Mouse (Mus musculus): ENCODE data around the gene Nrk. TPM values are rescaled to one million over a fixed set of nuclear protein-coding genes. Genes with fewer than 3 reads are reported as not detected.

The Nrk gene
- polyA plus RNA-seq, 1 experiment from 2014 or later = 0.51 TPM

DNA sequence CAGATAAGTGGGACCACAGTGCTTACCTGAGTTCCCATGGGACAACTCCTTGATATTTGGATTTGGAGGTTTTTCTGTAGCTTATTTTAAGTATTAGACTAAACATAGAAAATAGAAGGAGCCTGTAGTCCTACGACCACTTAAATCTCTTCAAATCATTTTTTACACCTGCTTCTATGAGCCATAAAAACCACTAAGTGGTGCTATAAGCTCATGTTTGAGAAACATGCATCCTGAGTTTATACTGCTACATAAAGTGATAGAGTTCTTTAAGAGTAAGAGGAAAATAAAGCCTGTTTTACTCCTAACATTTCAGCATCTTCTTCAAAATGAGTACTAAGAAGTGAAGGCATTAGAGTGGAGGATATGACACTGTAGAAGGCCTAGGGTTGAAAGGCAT lies 102.3 kb downstream of the Nrk start:
- H3K27ac ChIP-seq (ENCODE audit: low read depth, low read length) = no peak overlapping the region
- no peak overlapping the region for H3K4me3 ChIP-seq (ENCODE audit: low read depth, low read length)
- H3K4me2 ChIP-seq (ENCODE audit: low read depth, low read length) = no peak overlapping the region
- WGBS = 76% methylated on average over 1 of the region's 1 CpGs
- H3K9me3 ChIP-seq (ENCODE audit: control insufficient read depth, low read length) = no peaks in the 10 kb centered on the region
- no peak for ATAC-seq (ENCODE audit: low read depth)
- no peaks in the 10 kb centered on the region for H3K4me1 ChIP-seq (ENCODE audit: control insufficient read depth, insufficient read depth, low read length)
- no peaks in the 10 kb centered on the region for H3K36me3 ChIP-seq (ENCODE audit: control insufficient read depth, insufficient read depth, low read length)
- H3K9ac ChIP-seq (replicated peaks; ENCODE audit: low read depth, low read length) = no peak overlapping the region
- H3K27me3 ChIP-seq (ENCODE audit: control insufficient read depth, insufficient read depth, low read length) = no peaks in the 10 kb centered on the region

DNA sequence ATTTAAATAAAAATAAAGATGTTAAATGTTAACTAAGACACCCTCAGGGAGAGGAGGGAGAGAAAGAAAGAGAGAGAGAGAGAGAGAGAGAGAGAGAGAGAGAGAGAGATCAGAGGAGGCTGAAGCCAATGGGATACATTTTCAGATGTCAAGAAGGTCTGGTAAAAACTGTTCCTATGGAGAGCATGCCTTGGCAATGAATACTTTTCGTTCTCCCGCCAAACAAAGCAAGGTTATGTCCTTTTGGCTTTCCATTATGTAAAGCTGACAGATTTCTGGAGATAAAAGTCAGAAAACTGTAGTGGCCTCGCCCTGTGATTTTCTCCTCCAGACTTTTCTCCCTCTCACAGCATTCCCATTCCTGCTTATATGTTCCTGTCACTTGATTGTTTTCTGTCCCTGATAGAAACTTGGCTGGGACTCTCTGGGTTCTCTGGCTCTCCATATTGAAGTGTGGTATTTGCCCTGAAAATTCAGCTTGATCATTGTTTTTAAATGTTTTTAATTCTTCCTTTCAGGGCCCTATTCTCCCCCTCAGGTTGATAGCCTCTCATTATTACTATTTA lies 112.4 kb downstream of the Nrk start:
- ATAC-seq (ENCODE audit: low read depth) = no peak
- no peaks in the 10 kb centered on the region for H3K9me3 ChIP-seq (ENCODE audit: control insufficient read depth, low read length)
- no peak overlapping the region for H3K27ac ChIP-seq (ENCODE audit: low read depth, low read length)
- no peak overlapping the region for H3K4me2 ChIP-seq (ENCODE audit: low read depth, low read length)
- no peak overlapping the region for H3K9ac ChIP-seq (replicated peaks; ENCODE audit: low read depth, low read length)
- H3K36me3 ChIP-seq (ENCODE audit: control insufficient read depth, insufficient read depth, low read length) = no peaks in the 10 kb centered on the region
- H3K27me3 ChIP-seq (ENCODE audit: control insufficient read depth, insufficient read depth, low read length) = no peaks in the 10 kb centered on the region
- H3K4me1 ChIP-seq (ENCODE audit: control insufficient read depth, insufficient read depth, low read length) = no peaks in the 10 kb centered on the region
- WGBS = 63% methylated on average over 3 of the region's 3 CpGs
- H3K4me3 ChIP-seq (ENCODE audit: low read depth, low read length) = no peak overlapping the region

DNA sequence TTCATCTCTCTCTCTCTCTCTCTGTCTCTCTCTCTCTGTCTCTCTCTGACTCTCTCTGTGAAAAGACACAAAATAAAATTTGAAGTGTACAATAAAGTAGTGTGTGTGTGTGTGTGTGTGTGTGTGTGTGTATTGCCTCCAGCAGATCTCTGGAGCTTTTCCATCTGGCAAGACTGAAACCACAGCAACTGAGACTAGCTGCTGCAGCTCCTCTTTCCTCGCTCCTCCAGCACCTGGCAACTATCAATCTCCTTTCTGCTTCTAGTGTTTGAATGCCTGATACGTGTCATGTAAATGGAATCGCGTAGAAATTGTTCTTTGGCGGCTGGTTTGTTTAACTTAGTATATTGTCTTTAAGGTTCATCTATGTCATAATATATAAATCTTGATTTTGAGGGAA lies 113.1 kb downstream of the Nrk start:
- H3K27ac ChIP-seq (ENCODE audit: low read depth, low read length) = no peak overlapping the region
- ATAC-seq (ENCODE audit: low read depth) = no peak
- no peaks in the 10 kb centered on the region for H3K4me1 ChIP-seq (ENCODE audit: control insufficient read depth, insufficient read depth, low read length)
- H3K9me3 ChIP-seq (ENCODE audit: control insufficient read depth, low read length) = no peaks in the 10 kb centered on the region
- no peaks in the 10 kb centered on the region for H3K27me3 ChIP-seq (ENCODE audit: control insufficient read depth, insufficient read depth, low read length)
- H3K4me3 ChIP-seq (ENCODE audit: low read depth, low read length) = no peak overlapping the region
- WGBS = 52% methylated on average over 5 of the region's 5 CpGs
- no peaks in the 10 kb centered on the region for H3K36me3 ChIP-seq (ENCODE audit: control insufficient read depth, insufficient read depth, low read length)
- no peak overlapping the region for H3K9ac ChIP-seq (replicated peaks; ENCODE audit: low read depth, low read length)
- H3K4me2 ChIP-seq (ENCODE audit: low read depth, low read length) = no peak overlapping the region

DNA sequence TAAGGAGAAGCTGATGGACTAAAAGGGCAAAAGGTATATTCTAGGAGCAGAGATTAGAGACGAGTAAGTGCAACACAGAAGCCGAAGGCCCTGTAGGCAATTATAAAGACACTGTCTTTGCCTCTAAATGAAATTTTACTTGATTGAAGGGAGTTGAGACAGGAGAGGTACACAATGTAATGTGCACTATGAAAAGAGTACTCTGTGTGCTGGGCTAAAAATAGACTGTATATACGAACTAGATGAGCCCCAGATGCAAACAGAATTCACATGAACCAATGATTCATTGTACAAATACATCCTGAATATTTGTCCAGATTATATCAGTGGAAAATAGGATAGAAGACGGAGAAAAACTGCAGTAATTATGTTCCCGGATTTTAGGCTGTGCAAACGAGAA lies 113.7 kb downstream of the Nrk start:
- H3K27ac ChIP-seq (ENCODE audit: low read depth, low read length) = no peak overlapping the region
- 65% methylated on average over 6 of the region's 6 CpGs for WGBS
- no peaks in the 10 kb centered on the region for H3K36me3 ChIP-seq (ENCODE audit: control insufficient read depth, insufficient read depth, low read length)
- H3K4me3 ChIP-seq (ENCODE audit: low read depth, low read length) = no peak overlapping the region
- H3K9me3 ChIP-seq (ENCODE audit: control insufficient read depth, low read length) = no peaks in the 10 kb centered on the region
- H3K9ac ChIP-seq (replicated peaks; ENCODE audit: low read depth, low read length) = no peak overlapping the region
- H3K27me3 ChIP-seq (ENCODE audit: control insufficient read depth, insufficient read depth, low read length) = no peaks in the 10 kb centered on the region
- ATAC-seq (ENCODE audit: low read depth) = no peak
- H3K4me1 ChIP-seq (ENCODE audit: control insufficient read depth, insufficient read depth, low read length) = no peaks in the 10 kb centered on the region
- no peak overlapping the region for H3K4me2 ChIP-seq (ENCODE audit: low read depth, low read length)

DNA sequence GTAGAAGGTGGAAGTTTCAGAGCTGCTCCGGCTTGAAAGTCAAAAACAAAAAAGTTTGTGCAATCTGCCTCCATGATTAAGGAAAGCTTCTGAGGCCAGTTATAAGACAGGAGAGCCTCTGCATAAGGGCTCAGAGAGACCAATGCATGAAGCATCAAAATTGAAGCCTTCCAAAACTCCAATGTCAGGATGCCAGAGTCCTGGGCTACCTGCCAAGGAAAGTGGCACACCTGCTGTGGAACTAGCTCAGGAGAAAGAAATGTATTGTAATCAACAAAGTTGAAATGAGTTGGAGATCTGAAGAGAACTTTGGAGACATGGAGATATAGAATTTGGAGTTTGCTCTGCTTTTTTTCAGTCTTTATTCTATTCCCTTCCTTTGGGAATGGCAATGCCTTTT lies 123.4 kb downstream of the Nrk start:
- no peak overlapping the region for H3K4me2 ChIP-seq (ENCODE audit: low read depth, low read length)
- H3K27ac ChIP-seq (ENCODE audit: low read depth, low read length) = no peak overlapping the region
- H3K9ac ChIP-seq (replicated peaks; ENCODE audit: low read depth, low read length) = no peak overlapping the region
- no peaks in the 10 kb centered on the region for H3K9me3 ChIP-seq (ENCODE audit: control insufficient read depth, low read length)
- no peak overlapping the region for H3K4me3 ChIP-seq (ENCODE audit: low read depth, low read length)
- H3K27me3 ChIP-seq (ENCODE audit: control insufficient read depth, insufficient read depth, low read length) = no peaks in the 10 kb centered on the region
- no peaks in the 10 kb centered on the region for H3K4me1 ChIP-seq (ENCODE audit: control insufficient read depth, insufficient read depth, low read length)
- WGBS = 100% methylated on average over 1 of the region's 1 CpGs
- H3K36me3 ChIP-seq (ENCODE audit: control insufficient read depth, insufficient read depth, low read length) = no peaks in the 10 kb centered on the region
- ATAC-seq (ENCODE audit: low read depth) = no peak

DNA sequence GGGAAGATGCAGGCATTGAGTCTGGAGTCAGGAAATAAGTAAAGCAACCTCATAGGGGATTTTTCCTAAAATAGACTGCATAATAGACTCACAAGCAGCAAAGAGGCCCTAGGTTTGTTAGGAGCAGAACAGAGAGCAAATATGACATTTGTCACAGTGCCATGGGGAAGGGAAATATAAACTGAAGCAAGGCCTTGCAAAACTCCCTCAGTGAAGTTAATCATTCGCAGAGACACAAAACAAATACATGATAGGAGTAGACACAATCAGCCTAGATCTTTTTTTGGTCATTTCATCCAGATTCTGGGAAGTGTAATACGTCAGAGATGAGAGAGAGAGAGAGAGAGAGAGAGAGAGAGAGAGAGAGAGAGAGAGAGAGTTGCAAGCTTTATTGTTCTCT lies 125.1 kb downstream of the Nrk start:
- Histone ChIP-seq H3K4me3 (ENCODE audit: low read depth, low read length) (no peak overlapping the region), H3K9me3 (ENCODE audit: control insufficient read depth, low read length) (no peaks in the 10 kb centered on the region), H3K27me3 (ENCODE audit: control insufficient read depth, insufficient read depth, low read length) (no peaks in the 10 kb centered on the region), H3K4me2 (ENCODE audit: low read depth, low read length) (no peak overlapping the region), H3K9ac (replicated peaks; ENCODE audit: low read depth, low read length) (no peak overlapping the region), H3K36me3 (ENCODE audit: control insufficient read depth, insufficient read depth, low read length) (no peaks in the 10 kb centered on the region), H3K27ac (ENCODE audit: low read depth, low read length) (no peak overlapping the region), H3K4me1 (ENCODE audit: control insufficient read depth, insufficient read depth, low read length) (no peaks in the 10 kb centered on the region)
- no peak for ATAC-seq (ENCODE audit: low read depth)
- 60% methylated on average over 2 of the region's 2 CpGs for WGBS

DNA sequence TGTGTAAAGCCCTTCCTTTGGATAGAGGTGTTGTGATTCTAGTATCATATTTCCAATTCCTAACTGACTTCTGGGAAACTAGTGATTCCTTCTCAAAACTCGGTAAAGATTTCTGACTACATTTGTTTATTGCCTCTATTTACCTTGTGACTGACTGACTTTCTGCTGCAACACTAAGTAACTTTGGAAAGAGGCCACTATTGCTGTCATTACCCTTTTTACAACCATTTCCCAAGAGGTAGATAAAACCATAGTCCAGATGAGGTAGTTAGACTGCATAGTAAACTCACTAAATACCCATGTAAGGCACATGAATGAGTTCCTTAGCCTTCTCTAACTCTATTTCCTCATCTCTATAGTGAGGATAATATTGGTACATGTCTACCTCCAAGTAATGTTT lies 126.9 kb downstream of the Nrk start:
- Histone ChIP-seq H3K4me3 (ENCODE audit: low read depth, low read length) (no peak overlapping the region), H3K9me3 (ENCODE audit: control insufficient read depth, low read length) (no peaks in the 10 kb centered on the region), H3K9ac (replicated peaks; ENCODE audit: low read depth, low read length) (no peak overlapping the region), H3K27me3 (ENCODE audit: control insufficient read depth, insufficient read depth, low read length) (no peaks in the 10 kb centered on the region), H3K4me2 (ENCODE audit: low read depth, low read length) (no peak overlapping the region), H3K36me3 (ENCODE audit: control insufficient read depth, insufficient read depth, low read length) (no peaks in the 10 kb centered on the region), H3K4me1 (ENCODE audit: control insufficient read depth, insufficient read depth, low read length) (no peaks in the 10 kb centered on the region), H3K27ac (ENCODE audit: low read depth, low read length) (no peak overlapping the region)
- WGBS = 52% methylated on average over 1 of the region's 1 CpGs
- ATAC-seq (ENCODE audit: low read depth) = no peak

DNA sequence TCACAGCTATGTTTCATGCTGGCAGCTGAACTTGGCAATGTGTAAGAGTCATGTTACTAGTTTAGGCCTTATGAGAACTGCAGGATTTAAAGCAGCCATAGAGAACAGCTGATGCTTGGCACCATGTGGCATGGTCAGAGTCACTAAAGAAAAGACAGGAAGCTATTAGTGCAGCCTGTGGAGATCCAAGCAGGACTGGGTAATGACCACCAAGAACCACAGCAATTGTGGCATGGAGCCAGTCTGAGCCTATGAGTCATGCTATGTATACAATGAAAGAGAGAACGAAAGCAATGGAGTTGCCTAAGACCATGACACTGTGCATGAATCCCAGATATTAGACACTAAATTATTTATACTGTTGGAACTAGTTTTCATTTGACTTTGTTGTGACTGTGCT lies 137.7 kb downstream of the Nrk start:
- no peaks in the 10 kb centered on the region for H3K27me3 ChIP-seq (ENCODE audit: control insufficient read depth, insufficient read depth, low read length)
- ATAC-seq (ENCODE audit: low read depth) = no peak
- no peaks in the 10 kb centered on the region for H3K4me1 ChIP-seq (ENCODE audit: control insufficient read depth, insufficient read depth, low read length)
- no peak overlapping the region for H3K4me3 ChIP-seq (ENCODE audit: low read depth, low read length)
- WGBS = 71% methylated on average over 1 of the region's 1 CpGs
- H3K9me3 ChIP-seq (ENCODE audit: control insufficient read depth, low read length) = no peaks in the 10 kb centered on the region
- no peak overlapping the region for H3K4me2 ChIP-seq (ENCODE audit: low read depth, low read length)
- H3K36me3 ChIP-seq (ENCODE audit: control insufficient read depth, insufficient read depth, low read length) = no peaks in the 10 kb centered on the region
- no peak overlapping the region for H3K27ac ChIP-seq (ENCODE audit: low read depth, low read length)
- no peak overlapping the region for H3K9ac ChIP-seq (replicated peaks; ENCODE audit: low read depth, low read length)

DNA sequence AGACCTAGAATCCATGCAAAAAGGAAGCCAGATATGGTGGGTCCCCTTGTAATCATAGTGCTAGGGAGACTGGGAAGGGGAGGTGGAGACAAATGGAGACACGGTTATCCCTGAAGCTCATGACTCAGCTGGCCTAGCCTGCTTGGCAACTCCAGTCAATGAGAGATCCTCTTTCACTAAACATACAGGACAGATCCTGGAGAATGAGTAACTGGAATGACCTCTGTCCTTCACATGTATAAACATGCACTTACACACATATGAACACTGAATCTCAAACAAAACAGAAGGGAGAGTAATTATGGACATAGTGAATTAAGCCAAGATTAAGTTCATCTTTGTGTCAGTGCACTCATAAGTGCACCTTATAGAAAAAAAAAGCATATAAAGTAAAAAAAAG lies 138.9 kb downstream of the Nrk start:
- no peaks in the 10 kb centered on the region for H3K4me1 ChIP-seq (ENCODE audit: control insufficient read depth, insufficient read depth, low read length)
- no peak for ATAC-seq (ENCODE audit: low read depth)
- no peaks in the 10 kb centered on the region for H3K36me3 ChIP-seq (ENCODE audit: control insufficient read depth, insufficient read depth, low read length)
- H3K9me3 ChIP-seq (ENCODE audit: control insufficient read depth, low read length) = no peaks in the 10 kb centered on the region
- H3K9ac ChIP-seq (replicated peaks; ENCODE audit: low read depth, low read length) = no peak overlapping the region
- H3K27ac ChIP-seq (ENCODE audit: low read depth, low read length) = no peak overlapping the region
- no peak overlapping the region for H3K4me2 ChIP-seq (ENCODE audit: low read depth, low read length)
- WGBS = 89% methylated on average over 1 of the region's 1 CpGs
- H3K27me3 ChIP-seq (ENCODE audit: control insufficient read depth, insufficient read depth, low read length) = no peaks in the 10 kb centered on the region
- H3K4me3 ChIP-seq (ENCODE audit: low read depth, low read length) = no peak overlapping the region

Data from neural tube, embryonic 14.5 days (tissue).